Mouse (Mus musculus): Measurements from ENCODE around the gene Rap1a. TPM values are rescaled to one million over a fixed set of nuclear protein-coding genes. Genes with fewer than 3 reads are reported as not detected.

The Rap1a gene
- total and polyA plus RNA-seq, 3 experiments: 32.3 to 64.5 TPM; not detected in 1

DNA sequence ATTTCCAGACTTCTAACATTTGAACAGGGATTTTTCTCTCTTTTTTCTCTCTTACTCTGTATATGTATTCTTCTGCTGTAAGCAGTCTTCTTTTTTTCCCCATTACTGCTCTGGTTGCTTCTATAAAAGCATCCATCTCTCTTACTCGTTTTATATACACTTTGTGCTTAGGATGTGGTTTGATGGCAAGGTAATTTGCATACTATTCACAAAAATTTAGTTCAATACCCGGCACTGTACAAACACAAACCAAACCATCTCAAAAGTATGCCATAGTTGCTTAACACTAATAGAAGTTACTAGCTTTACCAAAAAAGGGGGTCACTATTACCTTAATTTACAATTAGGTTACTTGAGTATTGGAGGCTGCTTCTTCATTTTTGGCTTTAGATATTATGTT, 44.6 kb downstream of the Rap1a start:
- Histone ChIP-seq H3K9ac (ENCODE audit: control insufficient read depth, low read depth, low read length, poor library complexity, severe bottlenecking) (no peak overlapping the region), H3K4me1 (ENCODE audit: control insufficient read depth in 1 of 2, insufficient read depth in 2 of 2, low read length in 2 of 2) (peaks cover 13 to 40% of the 10 kb centered on the region in 2 experiments), H3K36me3 (ENCODE audit: control insufficient read depth in 1 of 2, insufficient read depth in 2 of 2, low read length in 2 of 2) (peaks cover 0 to 30% of the 10 kb centered on the region in 2 experiments; a peak in 2 of 4 replicates), H3K27ac (ENCODE audit: control insufficient read depth, low read depth, low read length) (no peak overlapping the region), H3K4me3 (ENCODE audit: control insufficient read depth in 1 of 2, insufficient read depth in 1 of 2, low read depth in 2 of 2, low read length in 2 of 2) (no peak overlapping the region), H3K79me2 (ENCODE audit: control insufficient read depth, insufficient read depth, low read length, poor library complexity) (peaks cover 30% of the 10 kb centered on the region), H3K27me3 (ENCODE audit: control insufficient read depth in 1 of 2, insufficient read depth in 2 of 2, low read length in 2 of 2) (no peaks in the 10 kb centered on the region), H3K9me3 (replicated peaks; ENCODE audit: insufficient read depth, low read length) (no peaks in the 10 kb centered on the region)
- TF ChIP-seq MXI1 (IDR thresholded peaks at IDR 0.05; ENCODE audit: low read depth, low read length): no peak
- TF ChIP-seq POLR2A (IDR thresholded peaks at IDR 0.05; ENCODE audit: control insufficient read depth in 1 of 2, insufficient read depth in 1 of 2, low read depth in 1 of 2, low read length in 2 of 2, poor library complexity in 1 of 2): no peak
- TF ChIP-seq NELFE (IDR thresholded peaks at IDR 0.05; ENCODE audit: low read depth, low read length): no peak
- no peak for TF ChIP-seq ZKSCAN1 (IDR thresholded peaks at IDR 0.05; ENCODE audit: low read depth, low read length)
- no peak for TF ChIP-seq MYB (IDR thresholded peaks at IDR 0.05; ENCODE audit: low read depth, low read length)
- no peak for TF ChIP-seq BHLHE40 (IDR thresholded peaks at IDR 0.05; ENCODE audit: borderline replicate concordance, low read depth, low read length)
- TF ChIP-seq JUND (IDR thresholded peaks at IDR 0.05; ENCODE audit: low read depth, low read length): no peak
- TF ChIP-seq CHD2 (IDR thresholded peaks at IDR 0.05; ENCODE audit: low read length): no peak
- TF ChIP-seq GABPA (IDR thresholded peaks at IDR 0.05; ENCODE audit: low read depth, low read length): no peak
- no peak for TF ChIP-seq USF1 (IDR thresholded peaks at IDR 0.05; ENCODE audit: low read depth, low read length)
- no peak for TF ChIP-seq HCFC1 (IDR thresholded peaks at IDR 0.05; ENCODE audit: low read depth, low read length)
- TF ChIP-seq RAD21 (IDR thresholded peaks at IDR 0.05; ENCODE audit: low read depth, low read length): no peak
- TF ChIP-seq E2F4 (IDR thresholded peaks at IDR 0.05; ENCODE audit: borderline replicate concordance, low read depth, low read length): no peak
- no peak for TF ChIP-seq USF2 (IDR thresholded peaks at IDR 0.05; ENCODE audit: borderline replicate concordance in 1 of 2, insufficient read depth in 1 of 2, low read depth in 1 of 2, low read length in 2 of 2)
- no peak for TF ChIP-seq RCOR1 (IDR thresholded peaks at IDR 0.05; ENCODE audit: low read depth, low read length)
- TF ChIP-seq POLR2AphosphoS2 (IDR thresholded peaks at IDR 0.05; ENCODE audit: low read length): no peak
- no peak for TF ChIP-seq MAZ (IDR thresholded peaks at IDR 0.05; ENCODE audit: low read depth, low read length)
- no peak for DNase-seq (ENCODE audit: low read depth, low spot score)

DNA sequence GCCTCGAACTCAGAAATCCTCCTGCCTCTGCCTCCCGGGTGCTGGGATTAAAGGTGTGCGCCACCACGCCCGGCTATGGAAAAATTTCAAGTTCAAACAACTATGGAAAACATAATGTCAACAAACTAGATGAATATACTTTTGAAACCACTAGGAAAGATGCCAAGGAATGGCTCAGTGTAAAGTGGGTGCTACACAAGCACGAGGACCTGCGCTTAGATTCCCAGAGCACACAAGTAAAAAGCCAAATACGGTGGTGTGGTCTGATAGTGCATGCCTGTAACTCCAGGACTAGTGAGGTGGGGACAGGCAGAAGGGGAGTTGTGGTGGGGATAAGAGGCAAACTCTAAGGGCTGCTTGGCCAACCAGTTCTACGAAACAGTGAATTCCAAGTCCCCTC, 46.0 kb downstream of the Rap1a start:
- H3K27me3 ChIP-seq (ENCODE audit: control insufficient read depth in 1 of 2, insufficient read depth in 2 of 2, low read length in 2 of 2): no peaks in the 10 kb centered on the region
- TF ChIP-seq CTCF (IDR thresholded peaks at IDR 0.05 in 2 of 3, conservative IDR thresholded peaks at IDR 0.05 in 1 of 3; ENCODE audit: control insufficient read depth in 1 of 3, insufficient read depth in 1 of 3, low read depth in 2 of 3, low read length in 3 of 3, poor library complexity in 1 of 3, severe bottlenecking in 1 of 3) (no peak), USF1 (IDR thresholded peaks at IDR 0.05; ENCODE audit: low read depth, low read length) (no peak), MYB (IDR thresholded peaks at IDR 0.05; ENCODE audit: low read depth, low read length) (no peak), ELF1 (IDR thresholded peaks at IDR 0.05; ENCODE audit: low read depth, low read length) (no peak), MYC (IDR thresholded peaks at IDR 0.05; ENCODE audit: low read depth, low read length) (no peak), ZC3H11A (IDR thresholded peaks at IDR 0.05; ENCODE audit: low read depth, low read length) (no peak), TBP (IDR thresholded peaks at IDR 0.05; ENCODE audit: low read depth, low read length) (no peak), ZNF384 (IDR thresholded peaks at IDR 0.05; ENCODE audit: low read depth, low read length) (no peak), USF2 (IDR thresholded peaks at IDR 0.05; ENCODE audit: borderline replicate concordance in 1 of 2, insufficient read depth in 1 of 2, low read depth in 1 of 2, low read length in 2 of 2) (no peak), KAT2A (conservative IDR thresholded peaks at IDR 0.05; ENCODE audit: low read depth, low read length) (no peak), MEF2A (IDR thresholded peaks at IDR 0.05; ENCODE audit: extremely low read depth, insufficient replicate concordance, low read depth, low read length, poor library complexity, severe bottlenecking) (no peak), POLR2AphosphoS2 (IDR thresholded peaks at IDR 0.05; ENCODE audit: low read length) (no peak), POLR2AphosphoS5 (IDR thresholded peaks at IDR 0.05; ENCODE audit: borderline replicate concordance, low read depth, low read length) (no peak), UBTF (IDR thresholded peaks at IDR 0.05; ENCODE audit: borderline replicate concordance, insufficient read depth, low read depth, low read length) (no peak), MAX (IDR thresholded peaks at IDR 0.05; ENCODE audit: low read length) (no peak), CHD2 (IDR thresholded peaks at IDR 0.05; ENCODE audit: low read length) (no peak), TAL1 (IDR thresholded peaks at IDR 0.05; ENCODE audit: low read length) (no peak)
- H3K4me1 ChIP-seq (ENCODE audit: control insufficient read depth in 1 of 2, insufficient read depth in 2 of 2, low read length in 2 of 2): peaks cover 6 to 36% of the 10 kb centered on the region in 2 experiments
- DNase-seq (ENCODE audit: low read depth, low spot score): no peak
- no peak overlapping the region for H3K4me3 ChIP-seq (ENCODE audit: control insufficient read depth in 1 of 2, insufficient read depth in 1 of 2, low read depth in 2 of 2, low read length in 2 of 2)
- no peak overlapping the region for H3K27ac ChIP-seq (ENCODE audit: control insufficient read depth, low read depth, low read length)
- H3K79me2 ChIP-seq (ENCODE audit: control insufficient read depth, insufficient read depth, low read length, poor library complexity): peaks cover 22% of the 10 kb centered on the region
- no peaks in the 10 kb centered on the region for H3K9me3 ChIP-seq (replicated peaks; ENCODE audit: insufficient read depth, low read length)
- no peak overlapping the region for H3K9ac ChIP-seq (ENCODE audit: control insufficient read depth, low read depth, low read length, poor library complexity, severe bottlenecking)
- H3K36me3 ChIP-seq (ENCODE audit: control insufficient read depth in 1 of 2, insufficient read depth in 2 of 2, low read length in 2 of 2): peaks cover 0 to 27% of the 10 kb centered on the region in 2 experiments; a peak in 2 of 4 replicates

Data from MEL (cell line).